Mouse (Mus musculus) forebrain, embryonic 10.5 days (tissue): Measurements from ENCODE around the gene Gtf2h1. TPM values are rescaled to one million over a fixed set of nuclear protein-coding genes. Genes with fewer than 3 reads are reported as not detected.

Experiments used
- polyA plus RNA-seq: library from polyadenylated mRNA; unstranded; fragments of >200 nt; fragmentation: Nextera tagmentation; extraction: Ambion mirVana; gene quantifications from 2 replicates; pipeline ENCODE4 v1.2.1, GENCODE M21; 2016

Gtf2h1 gene
- polyA plus RNA-seq, 1 experiment from 2014 or later, result 51.2 TPM

Other genes with a start within 250 kb of the Gtf2h1 start
- 15.6 and 16.7 TPM in 2 replicates for gene Sergef, start 156.3 kb upstream of the Gtf2h1 start, polyA plus RNA-seq
- 0.32 TPM in 1 of 2 replicates, not detected in the other for gene Tph1, start 123.6 kb upstream of the Gtf2h1 start, polyA plus RNA-seq
- 45.4 and 47.6 TPM in 2 replicates for gene Saal1, start 85.4 kb upstream of the Gtf2h1 start, polyA plus RNA-seq
- gene Saa3, start 80.4 kb upstream of the Gtf2h1 start, polyA plus RNA-seq, result 0.06 and 0.24 TPM in 2 replicates
- gene Saa4, start 63.5 kb upstream of the Gtf2h1 start, polyA plus RNA-seq, result not detected in 2 replicates
- gene Saa1, start 53.1 kb upstream of the Gtf2h1 start, polyA plus RNA-seq, result 0.33 and 0.48 TPM in 2 replicates
- gene Saa2, start 44.3 kb upstream of the Gtf2h1 start, polyA plus RNA-seq, result 0.35 TPM in 1 of 2 replicates, not detected in the other
- 16.2 and 18.7 TPM in 2 replicates for gene Hps5, start within 50 bp of the Gtf2h1 start, polyA plus RNA-seq
- 3,398 and 3,630 TPM in 2 replicates for gene Ldha, start 45.4 kb downstream of the Gtf2h1 start, polyA plus RNA-seq
- 0.17 TPM in 1 of 2 replicates, not detected in the other for gene Ldhc, start 65.1 kb downstream of the Gtf2h1 start, polyA plus RNA-seq
- 259 and 274 TPM in 2 replicates for gene Tsg101, start 123.9 kb downstream of the Gtf2h1 start, polyA plus RNA-seq
- 13.4 and 14.6 TPM in 2 replicates for gene Uevld, start 162.4 kb downstream of the Gtf2h1 start, polyA plus RNA-seq
- not detected in 2 replicates for gene Gm9999, start 187.5 kb downstream of the Gtf2h1 start, polyA plus RNA-seq
- 10.9 and 11.4 TPM in 2 replicates for gene Spty2d1, start 212.3 kb downstream of the Gtf2h1 start, polyA plus RNA-seq